Mouse (Mus musculus) left cerebral cortex, adult 2 months (tissue): Measurements from ENCODE around the gene 9930111J21Rik1. TPM values are rescaled to one million over a fixed set of nuclear protein-coding genes. Genes with fewer than 3 reads are reported as not detected.
"Not testable (repeated sequence)": the region's sequence is repeated elsewhere in the genome, so short reads cannot be mapped to it uniquely, and the experiment has no call there.

Experiments used
- DNase-seq, 2 experiments: peaks; one replicate each; pipeline ENCODE4 v3.0.0; 2021 to 2022; ENCODE audit warnings: low spot score in 2 of 2, mixed read lengths in 1 of 2; ENCODE audit errors: extremely low spot score in 1 of 2
- H3K27ac ChIP-seq: fragments of 200-600 bp; 2 replicates; pipeline ENCODE4 v1.8.1; 2022
- H3K4me3 ChIP-seq: fragments of 200-600 bp; 2 replicates; pipeline ENCODE4 v1.8.1; 2022
- intact Hi-C: fragments of 180-260 bp; cut with DNase I; formaldehyde crosslinking; loops from one replicate; pipeline ENCODE4 v1.15.1; 2025
- long read RNA-seq, 2 experiments: library from polyadenylated mRNA; stranded (forward); transcript quantifications; one replicate each; pipeline ENCODE4 v2.0.0; 2021; ENCODE audit warnings: borderline mapping rate in 2 of 2
- total RNA-seq, 2 experiments: library from RNA; stranded (reverse); gene quantifications; 2 replicates each; pipeline ENCODE4 v1.2.3; 2021

Gene 9930111J21Rik1
- 1 to 10 TPM in 1 of 2 experiments, under 1 TPM in 1; 0.87 to 1.1 TPM for total RNA-seq
- long read RNA-seq, experiment 1 = 0 reads
- long read RNA-seq, experiment 2 = 0 reads

GRCm38 (mm10) chr11:48979251-48979650 lies at the start of gene 9930111J21Rik1:
9930111J21Rik1 (minus strand) TSS chr11:48979398.
- DNase-seq, intact Hi-C loops, H3K4me3 ChIP-seq, H3K27ac ChIP-seq: not testable (repeated sequence)

GRCm38 (mm10) chr11:49012074-49012473 lies 32.9 kb upstream of the 9930111J21Rik1 start:
- H3K27ac ChIP-seq, DNase-seq, intact Hi-C loops, H3K4me3 ChIP-seq: not testable (repeated sequence)

DNA sequence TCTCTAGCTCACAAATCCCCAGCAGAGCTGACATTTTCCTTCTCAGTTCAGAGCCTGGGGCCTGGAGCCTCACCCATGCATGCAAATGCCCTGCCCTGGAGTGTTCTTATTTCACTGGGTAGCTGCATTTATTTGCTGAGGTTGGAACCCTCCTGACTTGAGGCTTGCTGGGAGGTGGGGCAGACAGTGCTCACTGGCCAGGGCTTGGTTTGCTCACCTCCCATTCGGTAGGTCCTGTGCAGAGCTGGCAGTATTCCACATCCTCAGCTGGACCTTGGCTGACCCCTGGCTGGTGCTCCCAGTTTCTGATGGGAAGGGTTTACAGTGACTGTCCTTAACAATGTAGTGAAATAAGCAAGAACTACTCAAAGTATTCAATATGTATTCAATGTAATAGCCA lies 27.6 kb upstream of the 9930111J21Rik1 start:
- DNase-seq, H3K27ac ChIP-seq, H3K4me3 ChIP-seq, intact Hi-C loops: not testable (repeated sequence)

DNA sequence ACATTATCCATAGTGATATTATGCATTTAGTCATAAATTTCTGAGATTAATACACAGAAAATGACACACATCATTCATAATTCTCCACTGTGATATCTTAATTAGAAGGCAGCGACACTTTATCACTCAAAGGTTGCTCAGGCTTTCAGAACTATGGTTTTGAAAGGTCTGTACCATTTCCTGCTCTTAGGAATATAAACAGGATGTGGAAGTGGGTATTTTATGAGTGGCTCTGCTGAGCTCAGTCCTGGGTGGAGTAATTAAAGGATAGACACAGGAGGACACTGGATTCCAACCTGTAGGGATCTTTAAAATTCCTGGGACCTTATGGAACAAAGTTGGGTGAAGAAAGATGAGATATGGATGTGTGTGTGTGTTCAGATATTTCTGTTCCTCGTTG lies 27.1 kb upstream of the 9930111J21Rik1 start:
- H3K4me3 ChIP-seq, intact Hi-C loops, DNase-seq, H3K27ac ChIP-seq: not testable (repeated sequence)

- H3K27ac ChIP-seq, intact Hi-C loops, H3K4me3 ChIP-seq, DNase-seq: not testable (repeated sequence)
Measured at GRCm38 (mm10) chr11:49000411-49000810, 21.2 kb upstream of the 9930111J21Rik1 start.

GRCm38 (mm10) chr11:48994018-48994417 lies 14.8 kb upstream of the 9930111J21Rik1 start, which contains the start of gene Tgtp1:
Tgtp1 (minus strand) TSS chr11:48994172.
- intact Hi-C loops, DNase-seq, H3K4me3 ChIP-seq, H3K27ac ChIP-seq: not testable (repeated sequence)

- intact Hi-C loops, H3K27ac ChIP-seq, DNase-seq, H3K4me3 ChIP-seq: not testable (repeated sequence)
Measured at GRCm38 (mm10) chr11:48993296-48993695, 14.1 kb upstream of the 9930111J21Rik1 start.

- DNase-seq, H3K27ac ChIP-seq, intact Hi-C loops, H3K4me3 ChIP-seq: not testable (repeated sequence)
Measured at GRCm38 (mm10) chr11:48991740-48992520, 12.7 kb upstream of the 9930111J21Rik1 start, which contains the start of gene Gm12185. Gm12185 (minus strand) TSS chr11:48992226.

DNA sequence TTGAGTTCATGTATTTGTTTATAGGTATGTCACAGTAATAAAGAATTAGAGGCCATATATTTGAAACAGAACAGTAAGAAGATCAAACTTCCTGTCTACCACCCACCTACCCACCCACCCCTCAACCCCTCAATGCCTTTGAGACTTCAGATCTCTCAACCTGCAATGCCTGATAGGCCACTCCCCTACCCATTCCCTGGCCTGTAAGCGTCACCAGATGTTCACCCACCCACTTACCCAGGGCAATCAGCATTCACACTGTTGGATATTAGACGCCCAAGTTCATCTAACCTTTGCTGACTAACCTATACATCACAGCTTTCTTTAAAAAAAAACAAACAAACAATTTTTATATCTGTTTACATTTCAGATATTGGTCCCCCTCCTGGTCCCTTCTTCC lies 10.8 kb upstream of the 9930111J21Rik1 start:
- H3K27ac ChIP-seq, H3K4me3 ChIP-seq, intact Hi-C loops, DNase-seq: not testable (repeated sequence)

DNA sequence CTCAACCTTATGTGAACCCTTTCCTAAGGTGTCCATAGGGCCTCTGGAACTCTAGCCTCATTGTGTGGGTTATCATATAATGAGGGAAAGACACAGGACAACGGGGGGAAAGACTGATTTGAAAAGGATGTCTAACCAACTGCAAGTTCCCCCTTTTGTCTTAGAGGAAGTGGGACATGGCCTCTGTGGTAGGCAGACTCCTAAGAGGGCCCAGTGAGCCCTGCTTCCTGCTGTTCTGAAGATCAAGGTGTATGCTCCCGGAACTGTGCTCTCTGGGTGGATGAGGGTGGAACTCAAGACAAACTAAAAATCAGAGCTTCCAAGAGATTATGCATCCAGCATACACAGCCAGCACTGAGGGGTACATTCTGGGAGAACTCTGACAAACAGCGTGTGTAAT lies 9.0 kb upstream of the 9930111J21Rik1 start:
- H3K27ac ChIP-seq, DNase-seq, intact Hi-C loops, H3K4me3 ChIP-seq: not testable (repeated sequence)

DNA sequence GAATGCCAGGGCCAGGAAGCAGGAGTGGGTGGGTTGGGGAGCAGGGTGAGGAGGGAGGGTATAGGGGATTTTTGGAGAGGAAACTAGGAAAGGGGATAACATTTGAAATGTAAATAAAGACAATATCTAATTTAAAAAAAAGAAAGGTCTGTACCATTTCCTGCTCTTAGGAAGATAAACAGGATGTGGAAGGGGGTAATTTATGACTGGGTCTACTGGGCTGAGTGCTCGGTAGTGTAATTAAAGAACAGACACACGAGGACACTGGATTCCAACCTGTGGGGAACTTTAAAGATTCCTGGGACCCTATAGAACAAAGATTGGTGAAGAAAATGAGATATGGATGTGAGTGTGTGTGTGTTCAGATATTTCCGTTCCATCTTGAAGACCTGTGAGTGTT lies 3.6 kb upstream of the 9930111J21Rik1 start:
- H3K4me3 ChIP-seq, DNase-seq, intact Hi-C loops, H3K27ac ChIP-seq: not testable (repeated sequence)

GRCm38 (mm10) chr11:48980052-48980451 lies 854 bp upstream of the 9930111J21Rik1 start:
- intact Hi-C loops, DNase-seq: not testable (repeated sequence)

DNA sequence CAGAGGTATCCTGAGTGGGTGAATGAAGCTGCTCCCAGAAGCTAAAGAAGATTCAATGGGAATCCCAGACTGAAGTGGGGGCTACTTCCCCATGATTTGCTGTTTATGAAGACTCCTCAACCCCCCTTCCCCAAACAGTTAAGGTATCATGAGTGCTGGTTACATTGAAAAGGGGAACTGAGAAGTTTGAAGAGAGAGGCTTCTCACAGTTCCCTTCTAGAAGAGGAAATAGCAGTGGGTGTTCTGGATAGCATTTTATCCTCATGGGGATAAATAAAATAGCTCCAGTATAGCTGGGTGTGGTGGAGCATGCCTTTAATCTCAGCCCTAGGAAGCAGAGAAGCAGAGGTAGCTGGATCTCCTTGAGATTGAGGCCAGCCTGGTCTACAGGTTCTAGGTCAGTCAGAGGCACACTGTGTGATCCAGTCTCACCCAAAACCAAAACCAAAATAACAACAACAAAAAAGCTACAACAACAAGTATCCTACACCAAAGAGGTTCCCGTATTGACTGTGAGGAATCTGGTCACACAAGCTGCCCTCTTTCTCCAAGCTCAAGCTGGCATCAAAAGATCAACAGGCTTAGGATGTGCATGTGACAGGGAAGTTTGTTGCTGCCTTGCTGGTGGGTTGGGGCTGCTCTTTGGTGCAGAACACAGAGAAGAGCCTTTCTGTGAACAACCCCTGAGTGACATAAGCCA lies 808 bp downstream of the 9930111J21Rik1 start, which contains the start of gene Olfr56:
Gene Olfr56 (plus strand): TSS at position 650 of the 700 bp plus-strand sequence.
- DNase-seq, intact Hi-C loops, H3K27ac ChIP-seq, H3K4me3 ChIP-seq: not testable (repeated sequence)

More at GRCm38 (mm10) chr11:48980052-48980451, 854 bp upstream of the 9930111J21Rik1 start:
- H3K27ac ChIP-seq, H3K4me3 ChIP-seq: not testable (repeated sequence)

GRCm38 (mm10) chr11:48974686-48975085 lies 4.5 kb downstream of the 9930111J21Rik1 start:
- H3K27ac ChIP-seq, intact Hi-C loops, DNase-seq, H3K4me3 ChIP-seq: not testable (repeated sequence)

- DNase-seq, H3K27ac ChIP-seq, H3K4me3 ChIP-seq, intact Hi-C loops: not testable (repeated sequence)
Measured at GRCm38 (mm10) chr11:48946090-48946489, 33.1 kb downstream of the 9930111J21Rik1 start, which contains the start of gene Psme2b. Psme2b (minus strand) TSS chr11:48946190.

GRCm38 (mm10) chr11:48939286-48939685 lies 39.9 kb downstream of the 9930111J21Rik1 start:
- H3K4me3 ChIP-seq, H3K27ac ChIP-seq, intact Hi-C loops, DNase-seq: not testable (repeated sequence)

DNA sequence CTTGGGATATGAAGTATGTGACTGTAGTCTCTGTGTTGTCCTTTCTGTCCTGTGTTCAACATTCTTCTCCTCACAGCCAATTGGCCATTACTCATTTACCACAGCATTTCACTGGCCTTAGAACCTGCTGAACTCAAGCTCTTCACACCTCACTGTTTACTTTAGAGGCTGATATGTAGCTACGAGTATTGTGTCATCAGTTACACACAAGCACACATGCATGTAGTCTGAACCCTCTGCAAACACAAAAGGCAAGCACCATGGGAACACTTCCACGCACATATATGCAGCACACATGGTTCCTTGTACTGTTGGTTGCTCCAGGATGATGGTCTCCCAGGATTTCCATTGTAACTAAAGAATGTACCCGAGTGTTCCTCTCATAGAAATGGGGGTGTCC lies 43.9 kb downstream of the 9930111J21Rik1 start:
- intact Hi-C loops, H3K27ac ChIP-seq, H3K4me3 ChIP-seq, DNase-seq: not testable (repeated sequence)
